Mouse (Mus musculus) cerebellum, adult 9-10 months (tissue): Measurements from ENCODE around the gene Gm11541.
"Not testable (repeated sequence)": the region's sequence is repeated elsewhere in the genome, so short reads cannot be mapped to it uniquely, and the experiment has no call there.

ENCODE experiments used
- DNase-seq: peaks from one replicate; pipeline ENCODE4 v3.0.0; 2022

Gene Gm11541

GRCm38 (mm10) chr11:94695508-94695907 lies 8.8 kb downstream of the Gm11541 start:
- no peak for DNase-seq

GRCm38 (mm10) chr11:94692502-94692901 lies 11.8 kb downstream of the Gm11541 start:
- DNase-seq: not testable (repeated sequence)

- DNase-seq: no peak
These were observed 17.1 kb downstream of the Gm11541 start for GRCm38 (mm10) chr11:94687178-94687577.

GRCm38 (mm10) chr11:94682427-94682826 lies 21.9 kb downstream of the Gm11541 start:
- DNase-seq: no peak

- DNase-seq: no peak
These were observed 22.7 kb downstream of the Gm11541 start for GRCm38 (mm10) chr11:94681640-94682039.

- no peak for DNase-seq
These were observed 23.7 kb downstream of the Gm11541 start for GRCm38 (mm10) chr11:94680639-94681038.

GRCm38 (mm10) chr11:94677607-94678145 lies 26.6 kb downstream of the Gm11541 start:
- no peak for DNase-seq

- DNase-seq: peak; percentile 90
These were observed 27.3 kb downstream of the Gm11541 start, which contains the start of gene Xylt2 for GRCm38 (mm10) chr11:94676754-94677606. Gene Xylt2, minus strand, starts transcription at chr11:94677515.

GRCm38 (mm10) chr11:94676308-94676707 lies 28.0 kb downstream of the Gm11541 start:
- DNase-seq: no peak

GRCm38 (mm10) chr11:94675446-94675845 lies 28.9 kb downstream of the Gm11541 start:
- peak; percentile 39 for DNase-seq

- no peak for DNase-seq
These were observed 29.3 kb downstream of the Gm11541 start for GRCm38 (mm10) chr11:94674984-94675383.

- no peak for DNase-seq
These were observed 39.0 kb downstream of the Gm11541 start for GRCm38 (mm10) chr11:94665281-94665680.

GRCm38 (mm10) chr11:94661344-94661743 lies 43.0 kb downstream of the Gm11541 start:
- DNase-seq: no peak

- peak; percentile 87 for DNase-seq
These were observed 50.4 kb downstream of the Gm11541 start, which contains the start of the genes Mrpl27 and Eme1 for GRCm38 (mm10) chr11:94653663-94654436. Gene Mrpl27, plus strand, starts transcription at chr11:94653767. Gene Eme1, minus strand, starts transcription at chr11:94653964.

GRCm38 (mm10) chr11:94652973-94653372 lies 51.3 kb downstream of the Gm11541 start:
- no peak for DNase-seq

GRCm38 (mm10) chr11:94651241-94651640 lies 53.1 kb downstream of the Gm11541 start:
- DNase-seq: not testable (repeated sequence)

- no peak for DNase-seq
These were observed 57.8 kb downstream of the Gm11541 start for GRCm38 (mm10) chr11:94646457-94646856.
